Mouse (Mus musculus) neural tube, embryonic 15.5 days (tissue): ENCODE data around the gene Hspb9. TPM values are rescaled to one million over a fixed set of nuclear protein-coding genes. Genes with fewer than 3 reads are reported as not detected.

Source experiments
- ATAC-seq: fragments of 200-750 bp; cut with Nextera tagmentation; 2 replicates; pipeline ENCODE4 v1.8.0; 2017; ENCODE audit warnings: mild to moderate bottlenecking, moderate TSS enrichment, moderate library complexity; ENCODE audit not compliant: low FRiP score
- H3K27ac ChIP-seq: fragments of 300-500 bp; sonication (generic); replicated peaks from 2 replicates; pipeline ENCODE4 v1.5.1; 2015; ENCODE audit warnings: mild to moderate bottlenecking, inconsistent platforms
- H3K27me3 ChIP-seq: fragments of 300-500 bp; sonication (generic); replicated peaks from 2 replicates; pipeline ENCODE4 v1.6.1; 2015; ENCODE audit warnings: inconsistent platforms
- H3K36me3 ChIP-seq: fragments of 300-500 bp; sonication (generic); 2 replicates; pipeline ENCODE4 v1.6.1; 2015; ENCODE audit warnings: inconsistent platforms
- H3K4me1 ChIP-seq: fragments of 300-500 bp; sonication (generic); 2 replicates; pipeline ENCODE4 v1.6.1; 2015; ENCODE audit warnings: inconsistent platforms
- H3K4me2 ChIP-seq: fragments of 300-500 bp; sonication (generic); 2 replicates; pipeline ENCODE4 v1.6.1; 2015; ENCODE audit warnings: inconsistent platforms, mild to moderate bottlenecking, moderate library complexity
- H3K4me3 ChIP-seq: fragments of 300-500 bp; sonication (generic); replicated peaks from 2 replicates; pipeline ENCODE4 v1.5.1; 2015; ENCODE audit warnings: mild to moderate bottlenecking, inconsistent platforms
- H3K9ac ChIP-seq: fragments of 300-500 bp; sonication (generic); replicated peaks from 2 replicates; pipeline ENCODE4 v1.6.1; 2015; ENCODE audit warnings: mild to moderate bottlenecking, inconsistent platforms
- H3K9me3 ChIP-seq: fragments of 300-500 bp; sonication (generic); replicated peaks from 2 replicates; pipeline ENCODE4 v1.6.1; 2016; ENCODE audit warnings: inconsistent platforms
- WGBS: fragments of 180-500 bp; shearing (Covaris S2); methylation state at CpG from one replicate; pipeline ENCODE4 v1.1.7; 2015; ENCODE audit warnings: mixed read lengths; 5-methylcytosine and 5-hydroxymethylcytosine counted together
- polyA plus RNA-seq: library from polyadenylated mRNA; unstranded; fragments of >200 nt; fragmentation: Nextera tagmentation; extraction: Ambion mirVana; gene quantifications from 2 replicates; pipeline ENCODE4 v1.2.1, GENCODE M21; 2015

The Hspb9 gene
- polyA plus RNA-seq, 1 experiment from 2014 or later = not detected

DNA sequence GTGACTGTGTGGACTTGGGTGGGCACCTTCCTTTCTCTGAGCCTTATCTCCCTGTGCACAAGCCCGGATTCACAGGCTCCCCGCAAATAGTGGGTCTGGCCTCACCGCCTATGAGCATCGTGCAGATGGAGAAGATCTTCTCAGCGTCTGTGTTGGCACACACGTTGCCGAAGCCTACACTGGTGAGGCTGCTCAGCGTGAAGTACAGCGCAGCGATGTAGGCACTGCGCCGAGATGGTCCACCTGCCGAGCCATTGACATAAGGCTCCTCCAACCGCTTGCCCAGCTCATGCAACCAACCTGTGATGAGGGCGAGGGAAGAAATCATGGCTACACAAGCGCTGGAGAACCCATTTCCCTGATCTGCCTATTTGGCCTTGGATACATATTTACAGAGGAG, 36.5 kb downstream of the Hspb9 start:
- H3K9me3 ChIP-seq = no peaks in the 10 kb centered on the region
- no peak overlapping the region for H3K27ac ChIP-seq
- 91% methylated on average over 16 of the region's 16 CpGs for WGBS
- no peak overlapping the region for H3K9ac ChIP-seq
- H3K36me3 ChIP-seq = peaks cover 38% of the 10 kb centered on the region
- ATAC-seq = no peak
- 0 out of 2 replicates have a peak, but pooled peaks cover 10% of the 10 kb centered on the region for H3K27me3 ChIP-seq
- no peak overlapping the region for H3K4me3 ChIP-seq
- H3K4me2 ChIP-seq = no peak overlapping the region
- H3K4me1 ChIP-seq = 0 out of 2 replicates have a peak, but pooled peaks cover 2% of the 10 kb centered on the region

- peaks cover 52% of the 10 kb centered on the region for H3K36me3 ChIP-seq
- no peak overlapping the region for H3K4me3 ChIP-seq
- 0 out of 2 replicates have a peak, but pooled peaks cover 2% of the 10 kb centered on the region for H3K4me1 ChIP-seq
- WGBS = 17% methylated on average over 10 of the region's 10 CpGs
- H3K4me2 ChIP-seq = no peak overlapping the region
- no peak overlapping the region for H3K9ac ChIP-seq
- H3K9me3 ChIP-seq = no peaks in the 10 kb centered on the region
- peaks cover 10% of the 10 kb centered on the region; the same call in 1 of the 2 replicates for H3K27me3 ChIP-seq
- no peak for ATAC-seq
- H3K27ac ChIP-seq = no peak overlapping the region
Measured at GRCm38 (mm10) chr11:100752294-100752693, 38.6 kb downstream of the Hspb9 start.

DNA sequence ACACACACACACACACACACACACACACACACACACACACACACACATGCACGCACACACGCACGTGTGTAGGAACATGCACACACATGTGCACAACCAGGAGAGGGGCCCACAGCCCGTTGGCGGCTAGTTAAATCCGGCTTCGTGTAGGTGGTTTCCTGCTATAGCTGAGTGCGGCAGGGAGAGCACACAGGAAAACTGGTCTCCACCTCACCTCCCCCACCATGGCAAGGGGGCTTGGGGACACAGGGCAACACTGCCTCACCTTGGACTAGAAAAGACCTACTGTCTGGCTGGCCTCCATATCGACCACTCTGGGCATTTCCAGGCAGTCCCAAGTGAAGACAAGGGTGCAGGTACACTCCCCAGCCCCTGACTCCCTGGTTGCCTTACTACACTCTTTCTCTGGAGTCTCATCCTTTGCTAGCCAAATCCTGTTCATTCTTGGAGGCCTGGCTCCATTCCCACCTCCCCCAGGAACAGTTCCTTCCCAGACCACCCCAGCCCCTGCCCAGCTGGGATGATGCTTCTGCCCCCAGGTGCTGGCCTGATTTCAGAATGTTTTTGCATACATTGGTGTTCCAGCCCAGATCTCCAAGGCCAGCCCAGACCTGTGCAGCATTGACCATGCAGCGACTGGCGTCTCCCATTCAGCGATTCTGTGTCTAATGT, 40.5 kb downstream of the Hspb9 start:
- no peak overlapping the region for H3K4me2 ChIP-seq
- H3K4me3 ChIP-seq = no peak overlapping the region
- 89% methylated on average over 11 of the region's 12 CpGs for WGBS
- H3K9me3 ChIP-seq = no peaks in the 10 kb centered on the region
- H3K4me1 ChIP-seq = peaks cover 16% of the 10 kb centered on the region
- H3K27me3 ChIP-seq = peaks cover 13% of the 10 kb centered on the region; the same call in 1 of the 2 replicates
- H3K27ac ChIP-seq = no peak overlapping the region
- H3K36me3 ChIP-seq = peaks cover 52% of the 10 kb centered on the region
- no peak for ATAC-seq
- no peak overlapping the region for H3K9ac ChIP-seq

DNA sequence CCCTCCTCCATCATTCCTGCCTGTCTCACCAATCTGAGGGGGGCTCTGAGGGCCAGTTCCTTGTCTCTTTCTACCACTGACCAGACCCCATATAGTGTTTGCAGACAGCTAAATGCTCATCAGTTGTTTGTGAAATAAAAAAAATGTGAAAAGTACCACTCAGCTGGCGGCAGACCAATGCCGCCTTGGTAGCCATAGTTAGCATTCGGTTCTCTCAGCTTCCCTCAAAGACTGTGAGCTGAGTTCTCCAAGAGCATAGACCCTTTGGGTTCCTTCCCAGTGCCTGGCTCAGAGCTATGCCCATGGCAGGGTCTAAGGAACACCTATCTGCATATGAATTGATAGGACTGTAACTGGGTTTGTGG, 41.0 kb downstream of the Hspb9 start:
- Histone ChIP-seq H3K4me3 (no peak overlapping the region), H3K9me3 (no peaks in the 10 kb centered on the region), H3K4me1 (peaks cover 21% of the 10 kb centered on the region), H3K27ac (no peak overlapping the region), H3K36me3 (peaks cover 47% of the 10 kb centered on the region), H3K9ac (no peak overlapping the region), H3K27me3 (peaks cover 9% of the 10 kb centered on the region; the same call in 1 of the 2 replicates), H3K4me2 (no peak overlapping the region)
- 91% methylated on average over 3 of the region's 3 CpGs for WGBS
- ATAC-seq = no peak

- WGBS = 79% methylated on average over 6 of the region's 6 CpGs
- Histone ChIP-seq H3K27me3 (peaks cover 6% of the 10 kb centered on the region; the same call in 1 of the 2 replicates), H3K4me3 (no peak overlapping the region), H3K27ac (no peak overlapping the region), H3K4me1 (peaks cover 30% of the 10 kb centered on the region), H3K36me3 (peaks cover 32% of the 10 kb centered on the region), H3K9ac (no peak overlapping the region), H3K9me3 (no peaks in the 10 kb centered on the region), H3K4me2 (no peak overlapping the region)
- no peak for ATAC-seq
Measured at GRCm38 (mm10) chr11:100756476-100756875, 42.8 kb downstream of the Hspb9 start.

- Histone ChIP-seq H3K9me3 (no peaks in the 10 kb centered on the region), H3K9ac (no peak overlapping the region), H3K27ac (no peak overlapping the region), H3K4me3 (no peak overlapping the region), H3K27me3 (peaks cover 6% of the 10 kb centered on the region; the same call in 1 of the 2 replicates), H3K36me3 (peaks cover 25% of the 10 kb centered on the region), H3K4me1 (peaks cover 37% of the 10 kb centered on the region), H3K4me2 (no peak overlapping the region)
- no peak for ATAC-seq
- WGBS = 93% methylated on average over 12 of the region's 12 CpGs
Measured at GRCm38 (mm10) chr11:100757566-100757965, 43.9 kb downstream of the Hspb9 start.

GRCm38 (mm10) chr11:100758707-100759610, 45.3 kb downstream of the Hspb9 start:
- under 1% methylated on average over 35 of the region's 35 CpGs for WGBS
- peak overlapping the region; percentile 73 for H3K4me2 ChIP-seq
- H3K36me3 ChIP-seq = peaks cover 22% of the 10 kb centered on the region
- peaks cover 37% of the 10 kb centered on the region for H3K4me1 ChIP-seq
- H3K9ac ChIP-seq = peak overlapping the region; percentile 63
- H3K9me3 ChIP-seq = no peaks in the 10 kb centered on the region
- peaks cover 6% of the 10 kb centered on the region; the same call in 1 of the 2 replicates for H3K27me3 ChIP-seq
- H3K27ac ChIP-seq = peak overlapping the region; percentile 73
- ATAC-seq = peak; percentile 62
- peak overlapping the region; percentile 65 for H3K4me3 ChIP-seq

DNA sequence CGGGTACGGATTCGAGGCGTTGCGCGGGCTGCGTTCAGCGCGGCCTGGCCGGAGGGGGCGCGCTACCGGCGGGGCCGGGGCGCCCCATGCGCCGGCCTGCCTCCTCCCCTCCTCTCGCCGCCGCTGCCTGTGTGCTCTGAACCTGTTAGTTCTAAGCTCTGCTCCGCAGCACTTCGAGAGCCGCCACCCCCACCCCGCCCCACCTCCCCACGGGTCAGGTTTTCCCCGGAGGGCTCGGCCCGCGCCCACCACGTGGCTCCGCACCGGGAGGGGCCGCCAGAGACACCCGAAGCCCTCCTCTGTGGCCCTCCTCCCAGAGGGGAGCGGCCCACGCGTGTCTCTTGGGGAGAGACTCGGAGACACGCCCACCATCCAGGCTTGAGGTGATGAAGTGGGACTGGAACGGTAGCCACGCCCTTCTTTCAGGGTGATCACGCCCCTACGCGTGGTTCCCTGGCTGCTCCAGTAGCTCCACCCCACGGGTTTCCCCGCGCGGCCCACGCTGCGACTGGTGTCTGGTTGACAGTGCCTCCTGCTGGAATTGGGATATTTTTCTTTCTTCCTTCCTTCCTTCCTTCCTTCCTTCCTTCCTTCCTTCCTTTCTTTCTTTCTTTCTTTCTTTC, 46.1 kb downstream of the Hspb9 start, which contains the start of gene Kcnh4:
TSS of gene Kcnh4 (minus strand) at position 332 of the 623 bp plus-strand sequence.
- under 1% methylated on average over 39 of the region's 51 CpGs for WGBS
- peaks cover 18% of the 10 kb centered on the region for H3K36me3 ChIP-seq
- H3K4me1 ChIP-seq = peaks cover 37% of the 10 kb centered on the region
- H3K9me3 ChIP-seq = no peaks in the 10 kb centered on the region
- peak within 1 kb of the TSS; percentile 73 for H3K27ac ChIP-seq
- H3K27me3 ChIP-seq = peaks cover 6% of the 10 kb centered on the region; the same call in 1 of the 2 replicates
- H3K9ac ChIP-seq = peak within 1 kb of the TSS; percentile 63
- peak within 1 kb of the TSS; percentile 65 for H3K4me3 ChIP-seq
- ATAC-seq = peak; percentile 81
- peak within 1 kb of the TSS; percentile 73 for H3K4me2 ChIP-seq

DNA sequence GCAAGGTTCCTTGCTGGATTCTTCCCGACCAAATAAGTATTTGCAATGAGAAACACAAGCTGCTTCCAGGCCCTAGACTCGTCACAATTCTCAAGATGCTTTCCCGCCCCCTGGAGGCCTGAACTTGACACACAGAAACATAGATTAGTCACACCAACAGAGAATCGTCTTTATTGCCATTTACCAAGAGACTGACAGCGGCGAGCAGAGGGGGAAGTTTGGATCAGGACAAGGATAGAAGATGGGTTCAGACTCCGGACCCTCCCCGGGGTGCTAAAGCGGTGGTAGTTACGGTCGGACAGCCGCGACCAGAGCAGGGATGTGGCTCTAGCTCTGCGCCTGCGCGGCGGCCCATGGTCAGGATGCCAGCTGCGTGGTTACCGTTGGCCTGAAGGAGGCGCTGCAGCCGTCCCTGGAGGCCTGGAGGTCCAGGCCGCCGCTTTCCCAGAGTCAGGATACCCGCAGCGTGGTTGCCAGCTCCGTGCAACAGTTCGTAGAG, 47.9 kb downstream of the Hspb9 start:
- H3K9ac ChIP-seq = peak overlapping the region; percentile 47
- 0 out of 2 replicates have a peak, but pooled peaks cover 6% of the 10 kb centered on the region for H3K27me3 ChIP-seq
- H3K27ac ChIP-seq = peak overlapping the region; percentile 69
- H3K9me3 ChIP-seq = no peaks in the 10 kb centered on the region
- H3K4me1 ChIP-seq = peaks cover 37% of the 10 kb centered on the region
- H3K4me2 ChIP-seq = peak overlapping the region; percentile 76
- peaks cover 4% of the 10 kb centered on the region; the same call in 1 of the 2 replicates for H3K36me3 ChIP-seq
- peak; percentile 67 for ATAC-seq
- peak overlapping the region; percentile 45 for H3K4me3 ChIP-seq
- WGBS = 0% methylated on average over 27 of the region's 27 CpGs

GRCm38 (mm10) chr11:100762831-100763230, 49.2 kb downstream of the Hspb9 start, which contains the start of gene Hcrt:
Hcrt (minus strand) TSS chr11:100762931.
- Histone ChIP-seq H3K4me3 (peak within 1 kb of the TSS; percentile 45), H3K4me2 (peak within 1 kb of the TSS; percentile 76)
- 94% methylated on average over 7 of the region's 7 CpGs for WGBS

More at GRCm38 (mm10) chr11:100762831-100763230, 49.2 kb downstream of the Hspb9 start, which contains the start of gene Hcrt:
- H3K27me3 ChIP-seq = 0 out of 2 replicates have a peak, but pooled peaks cover 5% of the 10 kb centered on the region
- H3K27ac ChIP-seq = peak within 1 kb of the TSS; percentile 69; the same call in 1 of the 2 replicates
- H3K36me3 ChIP-seq = no peaks in the 10 kb centered on the region
- peak within 1 kb of the TSS; percentile 47 for H3K9ac ChIP-seq
- peaks cover 35% of the 10 kb centered on the region for H3K4me1 ChIP-seq
- no peaks in the 10 kb centered on the region for H3K9me3 ChIP-seq
- no peak for ATAC-seq
